Mouse (Mus musculus) heart, embryonic 11.5 days (tissue): ENCODE data around the gene Gtsf1. TPM values are rescaled to one million over a fixed set of nuclear protein-coding genes. Genes with fewer than 3 reads are reported as not detected.

Experiments
- ATAC-seq: fragments of 200-750 bp; cut with Nextera tagmentation; replicated peaks from 2 replicates; pipeline ENCODE4 v1.8.0; 2017; ENCODE audit warnings: moderate library complexity; ENCODE audit not compliant: insufficient number of reproducible peaks, low FRiP score, low TSS enrichment
- H3K27ac ChIP-seq: fragments of 300-500 bp; sonication (generic); 2 replicates; pipeline ENCODE4 v1.5.1; 2014; ENCODE audit warnings: mild to moderate bottlenecking, low read depth, low read length
- H3K27me3 ChIP-seq: fragments of 300-500 bp; sonication (generic); 2 replicates; pipeline ENCODE4 v1.6.1; 2014; ENCODE audit warnings: mild to moderate bottlenecking, low read length, mixed read lengths; ENCODE audit not compliant: control insufficient read depth, insufficient read depth
- H3K36me3 ChIP-seq: fragments of 300-500 bp; sonication (generic); 2 replicates; pipeline ENCODE4 v1.6.1; 2014; ENCODE audit warnings: mild to moderate bottlenecking, low read length, moderate library complexity, mixed read lengths; ENCODE audit not compliant: control insufficient read depth, insufficient read depth
- H3K4me1 ChIP-seq: fragments of 300-500 bp; sonication (generic); 2 replicates; pipeline ENCODE4 v1.6.1; 2014; ENCODE audit warnings: low read length; ENCODE audit not compliant: control insufficient read depth, insufficient read depth
- H3K4me2 ChIP-seq: fragments of 300-500 bp; sonication (generic); 2 replicates; pipeline ENCODE4 v1.6.1; 2014; ENCODE audit warnings: mild to moderate bottlenecking, moderate library complexity
- H3K4me3 ChIP-seq: fragments of 300-500 bp; sonication (generic); 2 replicates; pipeline ENCODE4 v1.5.1; 2014; ENCODE audit warnings: low read depth, low read length
- H3K9ac ChIP-seq: fragments of 300-500 bp; sonication (generic); 2 replicates; pipeline ENCODE4 v1.6.1; 2014; ENCODE audit warnings: mild to moderate bottlenecking, low read depth, low read length, moderate library complexity
- H3K9me3 ChIP-seq: fragments of 300-500 bp; sonication (generic); replicated peaks from 2 replicates; pipeline ENCODE4 v1.6.1; 2016; ENCODE audit warnings: low read length; ENCODE audit not compliant: control insufficient read depth
- WGBS: fragments of 180-500 bp; shearing (Covaris S2); extraction: QIAGEN DNeasy Blood & Tissue Kit; methylation state at CpG from one replicate; pipeline ENCODE4 v1.1.7; 2014; ENCODE audit not compliant: insufficient replicate concordance; 5-methylcytosine and 5-hydroxymethylcytosine counted together
- polyA plus RNA-seq: library from polyadenylated mRNA; unstranded; fragments of >200 nt; fragmentation: Nextera tagmentation; extraction: Ambion mirVana; gene quantifications from 2 replicates; pipeline ENCODE4 v1.2.1, GENCODE M21; 2014

Gene Gtsf1
- polyA plus RNA-seq, 1 experiment from 2014 or later, result 38.5 TPM

DNA sequence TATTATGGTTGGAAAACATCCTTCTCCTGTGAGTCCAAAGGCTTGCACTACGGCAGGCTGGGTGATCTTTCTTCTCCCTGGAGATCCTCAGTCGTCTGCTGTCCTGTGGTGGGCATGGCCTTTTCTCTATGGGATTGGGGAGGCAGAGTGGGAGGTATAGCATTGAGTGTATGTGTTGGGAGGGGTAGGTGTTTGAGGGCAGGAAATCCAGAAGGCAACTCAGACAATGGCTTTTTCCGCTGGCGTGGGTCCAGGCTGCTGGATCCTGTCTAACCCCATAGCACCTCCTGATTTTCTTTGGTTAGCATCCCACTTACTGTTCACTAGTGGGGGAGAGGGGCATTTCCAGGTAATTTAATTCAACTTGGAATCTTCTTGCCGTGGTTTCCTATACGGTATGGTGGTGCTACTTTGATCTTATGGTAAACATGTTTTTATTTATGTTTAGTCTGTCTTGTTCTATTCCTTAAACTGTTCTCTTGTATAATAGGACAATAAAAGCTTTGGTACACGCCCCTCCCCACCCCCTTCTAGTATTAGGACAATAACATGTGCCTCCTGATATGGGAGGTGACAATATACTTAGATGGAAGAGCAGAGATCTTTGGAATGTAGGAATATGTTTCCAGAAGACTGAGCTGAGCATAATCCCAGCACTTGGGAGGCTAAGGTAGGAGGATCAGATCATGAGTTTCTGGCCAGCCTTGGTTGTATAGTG lies 46.3 kb downstream of the Gtsf1 start:
- Histone ChIP-seq H3K4me3 (no peak overlapping the region), H3K4me2 (peak overlapping the region; percentile 9), H3K27me3 (no peaks in the 10 kb centered on the region), H3K9me3 (no peaks in the 10 kb centered on the region), H3K4me1 (peaks cover 17% of the 10 kb centered on the region), H3K27ac (peak overlapping the region; percentile 58), H3K9ac (peak overlapping the region; percentile 46; the same call in 1 of the 2 replicates), H3K36me3 (no peaks in the 10 kb centered on the region)
- 49% methylated on average over 7 of the region's 7 CpGs for WGBS
- peak; percentile 42; the same call in 1 of the 2 replicates for ATAC-seq

DNA sequence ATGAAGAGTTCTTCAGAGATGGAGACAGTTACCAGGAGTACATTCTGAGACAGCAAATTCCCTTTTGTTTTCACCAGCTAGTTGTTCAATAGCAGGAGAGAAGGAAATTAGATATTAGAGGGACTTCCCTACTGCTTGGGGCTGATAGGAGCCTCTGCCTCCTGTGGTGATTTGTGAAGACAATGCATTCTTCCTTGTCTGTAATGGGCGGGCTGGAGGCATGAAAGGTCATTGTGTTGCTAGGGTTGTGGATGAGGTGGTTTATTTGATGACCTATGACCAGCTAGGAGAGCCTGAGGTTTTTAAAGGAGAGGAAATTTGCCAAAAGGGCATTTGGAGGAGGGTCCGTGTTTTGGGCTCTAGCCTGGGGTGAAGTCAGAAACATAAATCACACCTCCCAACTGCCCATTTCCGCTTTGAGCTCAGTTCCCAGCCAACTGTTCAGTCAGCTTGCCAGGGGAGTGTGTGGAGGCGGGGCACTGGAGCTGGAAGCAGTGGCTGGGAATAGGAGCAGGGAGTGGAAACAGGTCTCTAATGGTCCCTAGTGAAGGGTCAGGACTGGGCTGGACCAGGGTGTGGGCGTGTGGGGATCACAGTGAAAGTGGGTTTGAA lies 47.4 kb downstream of the Gtsf1 start:
- WGBS, result 35% methylated on average over 5 of the region's 5 CpGs
- Histone ChIP-seq H3K9ac (no peak overlapping the region), H3K27ac (peak overlapping the region; percentile 58)

DNA sequence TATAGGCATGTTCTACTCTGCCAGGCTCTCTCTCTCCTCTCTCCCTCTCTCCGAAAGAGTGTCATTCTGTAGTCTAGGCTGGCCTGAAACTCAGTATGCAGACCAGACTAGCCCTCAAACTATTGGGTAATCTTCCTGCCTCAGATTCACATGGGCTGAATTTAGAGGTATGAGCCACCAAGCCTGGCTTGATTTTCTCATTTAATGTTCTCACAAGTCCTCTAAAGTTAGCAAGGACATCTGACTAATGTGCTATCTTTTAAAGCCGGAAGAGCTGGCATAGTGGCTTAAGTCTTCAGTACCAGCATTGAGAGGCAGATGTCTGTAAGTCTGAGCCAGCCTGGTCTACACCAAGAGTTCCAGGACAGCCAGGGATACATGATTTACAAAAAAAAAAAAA lies 48.2 kb downstream of the Gtsf1 start:
- H3K27ac ChIP-seq, result no peak overlapping the region
- H3K27me3 ChIP-seq, result no peaks in the 10 kb centered on the region
- ATAC-seq, result no peak
- H3K4me3 ChIP-seq, result no peak overlapping the region
- H3K36me3 ChIP-seq, result no peaks in the 10 kb centered on the region
- no peak overlapping the region for H3K9ac ChIP-seq
- peaks cover 35% of the 10 kb centered on the region for H3K4me1 ChIP-seq
- no peaks in the 10 kb centered on the region for H3K9me3 ChIP-seq
- 90% methylated on average over 2 of the region's 2 CpGs for WGBS
- no peak overlapping the region for H3K4me2 ChIP-seq

More for the DNA sequence above, 47.4 kb downstream of the Gtsf1 start:
- peak overlapping the region; percentile 4 for H3K4me2 ChIP-seq
- no peak; the same call in 1 of the 2 replicates for ATAC-seq
- no peaks in the 10 kb centered on the region for H3K9me3 ChIP-seq
- peaks cover 27% of the 10 kb centered on the region for H3K4me1 ChIP-seq
- H3K36me3 ChIP-seq, result no peaks in the 10 kb centered on the region
- H3K27me3 ChIP-seq, result no peaks in the 10 kb centered on the region
- H3K4me3 ChIP-seq, result no peak overlapping the region

DNA sequence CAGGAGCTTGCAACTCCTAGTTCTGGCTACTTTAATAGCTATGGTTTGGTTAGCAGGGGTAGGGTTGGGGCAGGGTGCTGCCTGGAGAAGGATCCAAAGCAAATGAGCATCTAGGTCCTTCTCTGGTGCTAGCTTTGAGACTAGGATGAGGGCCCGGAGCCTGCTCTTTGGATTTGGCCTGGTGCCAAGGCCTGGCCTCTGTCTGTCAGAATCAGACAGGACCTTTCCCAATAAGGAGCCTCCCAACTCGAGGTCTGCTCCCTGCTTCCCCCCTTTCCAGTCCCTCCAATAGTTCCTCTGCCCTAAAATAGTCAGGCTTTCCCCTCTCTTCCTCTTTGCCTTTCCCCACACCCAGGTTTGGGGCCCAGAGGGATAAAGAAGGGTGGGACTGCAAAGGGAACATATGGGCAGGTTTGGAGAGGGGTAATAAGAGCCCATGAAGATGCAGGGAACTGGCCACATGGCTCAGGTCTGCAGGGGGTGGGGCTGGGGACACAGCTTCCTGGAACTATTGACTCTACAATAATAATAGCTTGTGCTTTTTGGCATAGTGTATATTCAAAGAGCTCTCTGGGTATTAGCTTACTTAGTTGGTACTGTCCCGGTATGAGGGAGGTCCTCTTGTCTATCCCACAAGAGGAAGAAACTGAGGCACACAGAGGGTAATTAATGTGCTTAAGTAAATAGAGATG lies 51.5 kb downstream of the Gtsf1 start:
- 0 out of 2 replicates have a peak, but pooled peaks have one; percentile 32 for ATAC-seq
- Histone ChIP-seq H3K4me1 (peaks cover 29% of the 10 kb centered on the region), H3K4me3 (no peak overlapping the region), H3K9me3 (no peaks in the 10 kb centered on the region), H3K36me3 (no peaks in the 10 kb centered on the region), H3K27me3 (no peaks in the 10 kb centered on the region), H3K4me2 (peak overlapping the region; percentile 2), H3K27ac (peak overlapping the region; percentile 50; the same call in 1 of the 2 replicates), H3K9ac (no peak overlapping the region)
- 35% methylated on average over 3 of the region's 3 CpGs for WGBS

DNA sequence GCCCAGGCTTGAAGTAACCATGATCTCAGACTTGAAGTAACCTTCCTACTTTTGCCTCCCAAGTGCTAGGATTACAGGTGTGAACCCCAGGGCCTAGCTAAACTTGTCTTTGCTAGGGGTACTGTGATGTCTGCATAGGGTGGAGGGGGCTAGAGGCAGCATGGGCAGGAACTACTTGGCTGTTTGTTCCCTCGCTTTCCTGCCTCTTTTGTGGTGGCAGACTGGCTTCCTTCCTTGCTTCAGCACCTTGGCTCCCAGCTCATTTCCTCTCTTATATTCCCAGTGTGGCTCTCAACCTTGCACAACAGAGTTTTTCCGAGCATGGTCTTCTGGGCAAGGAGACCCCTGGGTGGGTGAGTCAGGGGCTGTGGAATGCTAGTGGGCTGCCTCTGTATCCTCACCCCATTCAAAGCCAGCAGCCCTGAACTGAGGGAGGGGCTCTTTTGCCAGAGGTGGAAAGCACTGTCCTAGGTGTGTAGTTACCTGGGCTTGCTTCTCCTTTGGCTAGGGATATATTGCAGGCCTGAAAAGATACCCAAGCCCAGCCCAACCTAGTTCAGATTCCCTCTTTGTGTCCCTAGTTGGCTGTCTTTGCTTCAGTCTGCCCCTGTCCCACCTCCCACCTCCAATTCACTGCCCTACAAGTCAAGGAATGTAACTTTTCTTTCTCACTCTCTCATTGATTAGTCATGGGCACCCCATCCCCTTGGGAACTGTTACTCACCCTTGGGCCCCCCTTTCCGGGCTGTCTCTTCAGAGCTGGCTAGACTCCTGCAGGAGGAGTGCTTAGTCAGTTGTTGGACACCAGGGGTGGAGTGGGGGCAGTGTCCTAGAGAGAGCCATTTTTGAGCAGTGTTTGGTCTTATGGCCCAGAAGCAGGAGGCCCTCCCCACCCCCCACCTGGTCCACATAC lies 52.3 kb downstream of the Gtsf1 start:
- Histone ChIP-seq H3K9ac (no peak overlapping the region), H3K4me1 (peaks cover 27% of the 10 kb centered on the region), H3K4me3 (no peak overlapping the region), H3K27me3 (no peaks in the 10 kb centered on the region), H3K9me3 (no peaks in the 10 kb centered on the region), H3K27ac (peak overlapping the region; percentile 50), H3K4me2 (peak overlapping the region; percentile 2; the same call in 1 of the 2 replicates), H3K36me3 (no peaks in the 10 kb centered on the region)
- WGBS, result 63% methylated on average over 3 of the region's 3 CpGs
- ATAC-seq, result peak; percentile 28; the same call in 1 of the 2 replicates

DNA sequence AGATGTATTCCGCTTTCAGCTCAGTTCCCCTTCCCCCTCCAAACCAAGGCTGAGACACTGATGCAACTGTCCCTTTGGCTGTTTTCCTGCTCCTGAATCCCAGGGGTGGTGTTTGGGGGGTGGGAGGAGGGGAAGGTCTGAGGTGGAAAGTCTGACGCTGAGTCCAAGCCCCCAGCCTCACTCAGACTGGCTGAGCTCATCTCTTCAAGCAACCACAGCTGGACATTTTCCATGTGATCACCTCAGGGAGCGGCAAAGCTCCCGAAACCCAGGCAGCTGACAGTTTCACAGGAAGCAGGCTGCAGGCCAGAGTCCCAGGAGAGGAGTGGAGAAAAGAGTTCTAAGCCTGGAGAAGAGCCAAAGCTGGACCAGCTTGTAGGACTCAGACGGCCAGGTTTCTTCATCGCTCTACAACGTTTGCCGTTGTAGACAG lies 53.4 kb downstream of the Gtsf1 start:
- no peaks in the 10 kb centered on the region for H3K36me3 ChIP-seq
- peak overlapping the region; percentile 59 for H3K27ac ChIP-seq
- H3K9ac ChIP-seq, result no peak overlapping the region
- H3K4me2 ChIP-seq, result no peak overlapping the region
- H3K27me3 ChIP-seq, result no peaks in the 10 kb centered on the region
- 0 out of 2 replicates have a peak, but pooled peaks have one; percentile 53 for ATAC-seq
- peaks cover 29% of the 10 kb centered on the region for H3K4me1 ChIP-seq
- H3K4me3 ChIP-seq, result no peak overlapping the region
- 33% methylated on average over 8 of the region's 8 CpGs for WGBS
- no peaks in the 10 kb centered on the region for H3K9me3 ChIP-seq

DNA sequence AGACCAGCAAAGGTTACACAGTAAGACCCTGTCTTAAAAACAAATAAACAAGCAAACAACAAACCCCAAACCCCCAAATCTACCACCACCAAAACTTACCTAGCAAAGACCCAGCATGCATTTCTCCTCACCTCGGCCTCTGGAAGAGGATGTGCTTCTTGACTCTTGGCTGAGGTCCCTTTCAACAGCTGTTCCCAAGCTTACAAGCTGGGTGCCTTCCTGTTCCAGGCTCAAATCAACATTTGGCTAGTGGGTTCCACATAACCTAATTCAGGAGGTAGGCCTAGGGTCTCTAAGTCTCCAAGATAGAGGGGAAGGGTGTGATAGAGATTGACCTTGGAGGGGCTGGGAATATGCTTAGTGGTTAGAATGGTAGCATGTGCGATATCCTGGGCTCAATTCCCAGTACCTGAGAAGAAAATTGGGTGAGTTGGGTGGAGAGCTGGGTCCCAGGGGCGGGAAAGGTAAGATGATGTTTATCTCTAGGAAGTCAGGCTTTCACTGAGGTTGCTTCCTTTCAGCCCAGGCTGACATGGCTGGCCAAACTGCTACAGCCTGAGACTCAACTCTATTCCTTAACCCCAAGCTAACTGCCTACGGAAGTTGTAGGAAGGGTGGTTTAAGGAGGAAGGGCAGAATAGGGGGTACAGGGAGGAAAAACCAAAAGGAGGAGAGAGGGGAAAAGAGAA lies 55.0 kb downstream of the Gtsf1 start:
- no peak overlapping the region for H3K4me3 ChIP-seq
- no peaks in the 10 kb centered on the region for H3K9me3 ChIP-seq
- H3K9ac ChIP-seq, result no peak overlapping the region
- no peaks in the 10 kb centered on the region for H3K27me3 ChIP-seq
- H3K4me2 ChIP-seq, result no peak overlapping the region
- H3K36me3 ChIP-seq, result no peaks in the 10 kb centered on the region
- peaks cover 41% of the 10 kb centered on the region for H3K4me1 ChIP-seq
- ATAC-seq, result no peak
- 81% methylated on average over 4 of the region's 4 CpGs for WGBS
- H3K27ac ChIP-seq, result no peak overlapping the region
